Mouse (Mus musculus) skeletal muscle tissue, postnatal 0 days (tissue): ENCODE results near the gene Orc1. TPM values are rescaled to one million over a fixed set of nuclear protein-coding genes. Genes with fewer than 3 reads are reported as not detected.

Experiments used
- polyA plus RNA-seq: library from polyadenylated mRNA; unstranded; fragments of >200 nt; fragmentation: Nextera tagmentation; extraction: Ambion mirVana; gene quantifications from 2 replicates; pipeline ENCODE4 v1.2.1, GENCODE M21; 2015

The Orc1 gene
- polyA plus RNA-seq = 0.90 and 1.6 TPM in 2 replicates

DNA sequence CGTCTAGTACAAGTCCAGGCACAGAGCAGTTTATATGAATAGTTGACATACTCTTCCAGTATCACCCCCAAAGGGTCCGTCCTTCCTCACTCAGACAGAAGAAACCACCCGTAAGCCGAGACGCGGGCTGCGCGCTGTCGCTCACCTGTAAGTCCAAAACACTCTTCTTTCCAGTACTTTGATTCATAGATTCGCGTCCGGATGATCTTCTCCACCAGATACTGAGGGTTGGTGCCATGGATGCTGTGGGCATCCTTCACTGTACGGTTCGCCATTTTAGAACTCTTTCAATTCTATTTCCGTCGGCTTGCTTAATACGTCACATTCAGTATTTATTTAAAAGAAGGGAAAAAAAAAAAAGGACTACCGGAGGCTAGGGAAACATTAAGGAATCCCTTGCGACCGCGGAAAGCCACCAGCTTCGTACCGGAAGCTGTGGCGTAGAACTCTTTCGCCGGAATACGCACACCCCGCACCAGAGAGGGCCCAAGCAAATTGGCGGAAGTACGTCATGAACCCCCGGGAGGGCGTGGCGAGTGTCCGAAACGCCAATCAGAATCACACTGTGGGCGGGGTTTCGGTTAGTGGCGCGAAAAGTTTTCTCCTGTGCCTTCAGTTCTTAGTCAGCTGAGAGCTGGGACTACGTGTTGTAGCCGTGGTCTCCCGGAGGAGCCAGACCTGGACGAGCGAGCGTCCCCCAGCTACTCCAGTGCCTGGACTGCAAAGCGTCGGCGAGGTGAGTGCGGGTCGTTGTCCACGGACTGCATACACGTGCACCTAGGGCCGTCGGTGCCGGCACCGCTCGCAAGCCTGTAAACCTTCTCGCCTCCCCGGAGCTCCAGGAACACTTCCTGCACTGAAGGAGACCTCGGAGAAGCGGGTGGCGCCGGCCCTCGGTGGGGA lies at the start of gene Orc1, which contains the start of gene Prpf38a:
Gene Orc1, plus strand, starts transcription at position 584 of the 903 bp plus-strand sequence.
Gene Prpf38a, minus strand, starts transcription at position 497 of the 903 bp plus-strand sequence.

DNA sequence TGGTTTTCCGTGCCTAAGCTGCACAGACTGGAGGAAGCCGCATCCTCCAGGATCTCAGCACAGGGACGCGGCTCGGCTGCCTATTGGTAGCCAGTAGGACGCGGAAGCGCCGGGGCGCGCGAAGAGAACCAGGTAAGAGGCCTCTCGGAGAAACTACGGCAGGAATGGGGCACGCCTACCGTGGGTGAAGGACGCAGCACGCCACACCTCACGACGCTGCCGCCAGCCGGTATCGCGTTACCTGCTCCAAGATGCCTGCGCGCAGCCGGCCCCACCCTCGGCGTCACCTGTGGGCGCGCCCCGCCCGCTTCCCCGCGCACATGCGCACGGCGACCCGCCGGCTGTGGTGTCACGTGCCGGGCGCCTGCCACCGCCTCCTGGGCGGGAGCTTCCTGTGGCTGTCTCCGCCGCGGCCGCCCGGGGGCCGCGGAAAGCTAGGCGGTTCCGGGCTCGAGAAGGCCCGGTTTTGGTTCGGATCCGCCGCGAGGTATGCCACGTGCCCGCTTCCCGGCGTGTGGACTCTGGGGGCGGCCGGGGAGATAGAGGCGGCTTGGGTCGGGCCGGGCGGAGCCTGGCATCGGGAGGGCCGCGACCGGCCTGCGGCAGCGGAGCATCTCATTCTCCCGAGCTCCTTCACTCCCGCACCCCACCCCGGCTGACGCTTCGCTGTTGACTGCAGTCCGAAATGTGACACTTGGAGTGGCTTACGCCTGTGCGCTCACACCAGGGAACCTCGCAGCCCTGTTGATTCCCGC lies 40.5 kb downstream of the Orc1 start, which contains the start of gene Cc2d1b:
Gene Cc2d1b, plus strand, starts transcription at position 354 of the 755 bp plus-strand sequence.

Other genes with a start within 250 kb of the Orc1 start
- not detected in 2 replicates for gene Shisal2a, start 196.1 kb upstream of the Orc1 start, polyA plus RNA-seq
- gene Gpx7, start 172.5 kb upstream of the Orc1 start, polyA plus RNA-seq = 59.9 and 78.1 TPM in 2 replicates
- 27.3 and 34.1 TPM in 2 replicates for gene Tut4, start 120.0 kb upstream of the Orc1 start, polyA plus RNA-seq
- 36.2 and 40.7 TPM in 2 replicates for gene Prpf38a, start 87 bp upstream of the Orc1 start, polyA plus RNA-seq
- gene Cc2d1b, start 40.5 kb downstream of the Orc1 start, polyA plus RNA-seq = 15.4 and 16.6 TPM in 2 replicates
- gene 3110021N24Rik, start 140.2 kb downstream of the Orc1 start, polyA plus RNA-seq = 1.2 and 1.9 TPM in 2 replicates
- gene Zfyve9, start 201.4 kb downstream of the Orc1 start, polyA plus RNA-seq = 3.0 and 3.1 TPM in 2 replicates